Mouse (Mus musculus): Measurements from ENCODE around the gene Syt7. TPM values are rescaled to one million over a fixed set of nuclear protein-coding genes. Genes with fewer than 3 reads are reported as not detected.

Syt7 gene
- total and polyA plus RNA-seq, 2 experiments from 2014 or later, result 0.96 to 5.0 TPM

DNA sequence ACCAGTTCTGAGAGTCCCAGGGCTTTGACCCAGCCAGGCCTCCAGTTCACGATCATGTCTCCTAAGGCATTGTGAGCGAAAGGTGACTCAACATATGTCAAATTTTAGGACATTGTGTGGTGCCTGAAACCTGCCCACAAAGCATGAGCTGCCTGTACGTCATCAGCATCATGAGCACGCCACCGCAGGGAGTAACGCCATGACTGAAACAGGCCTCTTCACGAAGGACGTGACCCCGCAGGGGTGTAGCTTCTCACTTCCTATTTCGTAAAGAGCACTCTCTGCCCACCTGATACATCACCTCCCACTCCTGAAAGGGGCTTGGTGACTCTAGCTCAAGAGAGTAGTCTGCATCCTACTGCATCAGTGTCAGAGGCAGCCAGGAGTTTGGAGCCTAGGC lies 45.0 kb upstream of the Syt7 start:
- Histone ChIP-seq H3K27ac (ENCODE audit: low read depth) (no peak overlapping the region), H3K4me2 (ENCODE audit: low read depth, low read length) (no peak overlapping the region), H3K4me3 (ENCODE audit: low read depth, low read length) (no peak overlapping the region), H3K36me3 (replicated peaks; ENCODE audit: control insufficient read depth, insufficient read depth, low read length) (no peaks in the 10 kb centered on the region), H3K9me3 (replicated peaks; ENCODE audit: control insufficient read depth, low read length) (no peaks in the 10 kb centered on the region), H3K27me3 (ENCODE audit: control insufficient read depth, insufficient read depth, low read length) (0 out of 2 replicates have a peak, but pooled peaks cover 15% of the 10 kb centered on the region), H3K4me1 (ENCODE audit: control insufficient read depth, insufficient read depth) (peaks cover 11% of the 10 kb centered on the region), H3K9ac (replicated peaks; ENCODE audit: low read depth, low read length) (no peak overlapping the region)
- 82% methylated on average over 10 of the region's 10 CpGs for WGBS
- no peak for ATAC-seq (ENCODE audit: insufficient read depth, low read depth)
- no peak for TF ChIP-seq CTCF (IDR thresholded peaks at IDR 0.05; ENCODE audit: low read depth)
- TF ChIP-seq EP300 (IDR thresholded peaks at IDR 0.05; ENCODE audit: low read depth), result no peak
- no peak for DNase-seq (ENCODE audit: low spot score)

DNA sequence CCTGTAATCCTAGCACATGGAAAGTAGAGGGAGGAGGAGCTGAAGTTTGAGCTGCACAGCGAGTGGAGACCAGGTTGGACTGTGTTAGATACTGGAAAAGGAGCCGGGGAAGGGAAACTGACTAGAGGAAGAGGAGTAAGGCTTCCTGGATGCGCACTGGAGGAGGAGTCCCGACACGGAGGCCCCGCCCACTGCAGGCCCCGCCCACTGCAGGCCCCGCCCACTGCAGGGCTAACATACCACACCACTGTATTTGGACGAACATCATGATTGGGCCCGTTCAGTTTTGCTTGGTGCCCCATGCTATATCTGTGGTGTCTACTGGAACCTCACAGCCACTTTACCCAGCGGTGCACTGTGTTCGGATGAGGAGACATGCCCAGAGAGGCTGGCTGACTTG lies 43.2 kb upstream of the Syt7 start:
- 31% methylated on average over 12 of the region's 12 CpGs for WGBS
- TF ChIP-seq EP300 (IDR thresholded peaks at IDR 0.05; ENCODE audit: low read depth) (no peak), CTCF (IDR thresholded peaks at IDR 0.05; ENCODE audit: low read depth) (no peak)
- Histone ChIP-seq H3K9me3 (replicated peaks; ENCODE audit: control insufficient read depth, low read length) (no peaks in the 10 kb centered on the region), H3K27me3 (ENCODE audit: control insufficient read depth, insufficient read depth, low read length) (0 out of 2 replicates have a peak, but pooled peaks cover 3% of the 10 kb centered on the region), H3K9ac (replicated peaks; ENCODE audit: low read depth, low read length) (no peak overlapping the region), H3K4me3 (ENCODE audit: low read depth, low read length) (no peak overlapping the region), H3K4me1 (ENCODE audit: control insufficient read depth, insufficient read depth) (peaks cover 11% of the 10 kb centered on the region), H3K4me2 (ENCODE audit: low read depth, low read length) (no peak overlapping the region), H3K27ac (ENCODE audit: low read depth) (no peak overlapping the region), H3K36me3 (replicated peaks; ENCODE audit: control insufficient read depth, insufficient read depth, low read length) (no peaks in the 10 kb centered on the region)
- ATAC-seq (ENCODE audit: insufficient read depth, low read depth) (no peak), DNase-seq (ENCODE audit: low spot score) (no peak)

DNA sequence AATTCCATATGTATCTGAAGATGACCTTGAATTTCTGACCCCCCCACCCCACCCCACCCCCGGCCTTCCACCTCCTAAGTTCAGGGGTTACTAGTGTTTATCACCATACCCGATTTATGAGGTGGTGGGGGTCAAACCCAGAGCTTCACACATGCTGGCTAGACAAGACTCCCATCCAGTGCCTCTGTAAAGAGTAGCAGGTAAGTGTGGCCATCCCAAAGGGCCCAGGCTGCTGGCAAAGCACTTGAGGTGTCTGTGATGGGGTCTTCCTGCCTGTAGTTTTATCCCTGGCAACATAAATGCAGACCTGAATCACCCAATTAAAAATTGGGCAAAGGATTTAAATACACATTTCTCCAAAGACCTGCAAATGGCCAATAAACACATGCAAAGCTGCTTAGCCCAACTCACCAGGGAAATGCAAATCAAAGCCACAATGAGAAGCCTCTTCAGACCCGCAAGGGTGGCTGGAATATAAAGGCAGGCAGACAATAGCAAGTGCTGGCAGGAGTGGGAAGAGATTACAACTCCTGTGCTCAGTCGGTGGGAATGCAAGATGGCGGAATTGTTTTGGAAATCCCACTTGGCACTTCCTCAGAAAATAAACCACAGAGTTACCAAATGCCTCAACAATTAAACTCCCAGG lies 41.1 kb upstream of the Syt7 start:
- TF ChIP-seq CTCF (IDR thresholded peaks at IDR 0.05; ENCODE audit: low read depth) (no peak), EP300 (IDR thresholded peaks at IDR 0.05; ENCODE audit: low read depth) (no peak)
- no peak for ATAC-seq (ENCODE audit: insufficient read depth, low read depth)
- Histone ChIP-seq H3K9me3 (replicated peaks; ENCODE audit: control insufficient read depth, low read length) (no peaks in the 10 kb centered on the region), H3K4me2 (ENCODE audit: low read depth, low read length) (no peak overlapping the region), H3K4me3 (ENCODE audit: low read depth, low read length) (no peak overlapping the region), H3K27ac (ENCODE audit: low read depth) (no peak overlapping the region), H3K4me1 (ENCODE audit: control insufficient read depth, insufficient read depth) (no peaks in the 10 kb centered on the region), H3K36me3 (replicated peaks; ENCODE audit: control insufficient read depth, insufficient read depth, low read length) (no peaks in the 10 kb centered on the region), H3K27me3 (ENCODE audit: control insufficient read depth, insufficient read depth, low read length) (0 out of 2 replicates have a peak, but pooled peaks cover 3% of the 10 kb centered on the region), H3K9ac (replicated peaks; ENCODE audit: low read depth, low read length) (no peak overlapping the region)
- 62% methylated on average over 5 of the region's 5 CpGs for WGBS
- DNase-seq (ENCODE audit: low spot score), result no peak

- no peak for TF ChIP-seq EP300 (IDR thresholded peaks at IDR 0.05; ENCODE audit: low read depth)
- TF ChIP-seq CTCF (IDR thresholded peaks at IDR 0.05; ENCODE audit: low read depth), result no peak
- Histone ChIP-seq H3K9me3 (replicated peaks; ENCODE audit: control insufficient read depth, low read length) (no peaks in the 10 kb centered on the region), H3K36me3 (replicated peaks; ENCODE audit: control insufficient read depth, insufficient read depth, low read length) (no peaks in the 10 kb centered on the region), H3K27me3 (ENCODE audit: control insufficient read depth, insufficient read depth, low read length) (no peaks in the 10 kb centered on the region), H3K9ac (replicated peaks; ENCODE audit: low read depth, low read length) (no peak overlapping the region), H3K27ac (ENCODE audit: low read depth) (no peak overlapping the region), H3K4me2 (ENCODE audit: low read depth, low read length) (no peak overlapping the region), H3K4me3 (ENCODE audit: low read depth, low read length) (no peak overlapping the region), H3K4me1 (ENCODE audit: control insufficient read depth, insufficient read depth) (no peaks in the 10 kb centered on the region)
- no peak for ATAC-seq (ENCODE audit: insufficient read depth, low read depth)
- WGBS, result 72% methylated on average over 7 of the region's 7 CpGs
- no peak for DNase-seq (ENCODE audit: low spot score)
These were observed 36.7 kb upstream of the Syt7 start for GRCm38 (mm10) chr19:10352218-10352617.

- Histone ChIP-seq H3K4me3 (ENCODE audit: low read depth, low read length) (no peak overlapping the region), H3K9me3 (replicated peaks; ENCODE audit: control insufficient read depth, low read length) (no peaks in the 10 kb centered on the region), H3K27me3 (ENCODE audit: control insufficient read depth, insufficient read depth, low read length) (no peaks in the 10 kb centered on the region), H3K4me2 (ENCODE audit: low read depth, low read length) (no peak overlapping the region), H3K36me3 (replicated peaks; ENCODE audit: control insufficient read depth, insufficient read depth, low read length) (no peaks in the 10 kb centered on the region), H3K4me1 (ENCODE audit: control insufficient read depth, insufficient read depth) (no peaks in the 10 kb centered on the region), H3K27ac (ENCODE audit: low read depth) (no peak overlapping the region), H3K9ac (replicated peaks; ENCODE audit: low read depth, low read length) (no peak overlapping the region)
- WGBS, result 77% methylated on average over 2 of the region's 2 CpGs
- ATAC-seq (ENCODE audit: insufficient read depth, low read depth) (no peak), DNase-seq (ENCODE audit: low spot score) (no peak)
- TF ChIP-seq CTCF (IDR thresholded peaks at IDR 0.05; ENCODE audit: low read depth) (no peak), EP300 (IDR thresholded peaks at IDR 0.05; ENCODE audit: low read depth) (no peak)
These were observed 34.1 kb upstream of the Syt7 start for GRCm38 (mm10) chr19:10354830-10355229.

Measured in heart, postnatal 0 days (tissue).